Mouse (Mus musculus) spleen, postnatal 10 days (tissue): ENCODE measurements at regions not wholly inside any gene's neighbourhood (a gene's known extent, or its start where the extent isn't known, plus 50 kb on each side); places are given as distances from the start of the nearest gene placed in this dataset.

ENCODE experiments used
- DNase-seq, 2 experiments: peaks; one replicate each; pipeline ENCODE4 v3.0.0; 2021 to 2022; ENCODE audit warnings: low spot score in 2 of 2

DNA sequence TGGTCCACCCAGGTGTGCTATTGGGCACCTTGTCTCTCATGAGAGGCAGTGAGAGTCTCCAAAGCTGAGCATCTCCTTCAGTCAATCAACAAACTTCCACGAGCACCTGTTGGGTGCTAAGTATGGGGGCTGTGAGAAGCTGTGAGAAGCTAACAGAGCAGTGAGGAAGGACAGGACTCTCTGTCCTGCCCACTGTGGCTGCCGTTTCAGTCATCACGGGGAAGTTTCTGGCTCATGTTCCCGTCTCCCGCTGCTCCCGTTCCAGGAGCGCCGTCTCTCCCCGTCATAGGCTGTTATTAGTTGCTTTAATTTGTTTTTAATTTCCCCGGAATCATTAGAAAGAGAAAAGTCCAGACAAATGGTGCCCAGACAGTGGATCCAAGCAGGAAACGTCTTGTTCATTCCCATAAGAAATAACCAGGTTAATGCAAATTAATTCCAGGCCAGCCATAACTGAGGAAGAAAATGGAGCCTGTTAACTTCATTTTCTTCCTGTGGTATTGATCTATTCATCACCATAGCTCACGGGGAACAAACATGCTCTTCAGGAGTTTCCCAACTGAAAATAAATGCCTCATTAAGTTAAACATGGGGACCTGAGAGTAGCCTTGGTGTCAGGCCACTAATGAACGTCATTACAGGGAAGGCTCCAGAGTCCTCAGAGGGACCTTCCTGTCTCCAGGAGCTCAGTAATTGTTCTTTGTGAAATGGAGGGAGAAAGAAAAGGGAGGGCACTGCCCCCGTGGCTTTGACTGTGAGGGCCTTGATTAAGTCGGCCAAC, 70.3 kb downstream of the Matn1 start:
- DNase-seq: no peak

DNA sequence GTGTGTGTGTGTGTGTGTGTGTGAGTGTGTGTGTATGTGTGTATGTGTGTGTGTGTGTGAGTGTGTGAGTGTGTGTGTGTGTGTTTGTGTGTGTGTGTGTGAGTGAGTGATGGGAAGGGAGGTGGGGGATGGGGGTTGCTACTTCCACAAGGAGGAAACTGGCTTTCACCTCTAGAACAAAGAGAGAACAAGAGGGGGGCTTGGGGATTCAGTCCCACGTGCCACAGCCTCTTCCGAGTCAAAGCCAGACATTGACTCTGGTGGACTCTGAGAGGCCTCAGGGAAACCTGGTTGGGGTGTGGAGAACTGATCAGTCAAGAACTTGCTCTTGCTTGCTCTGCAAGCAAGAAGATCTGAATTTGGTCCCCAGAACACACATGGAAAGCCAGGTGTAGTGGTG, 71.0 kb downstream of the Matn1 start:
- DNase-seq: no peak

- DNase-seq: no peak
Measured at GRCm38 (mm10) chr4:131023601-131024000, 79.4 kb downstream of the Matn1 start.

GRCm38 (mm10) chr4:131036292-131036691, 92.1 kb downstream of the Matn1 start:
- DNase-seq: no peak

- no peak for DNase-seq
Measured at GRCm38 (mm10) chr4:131037179-131037578, 93.0 kb downstream of the Matn1 start.

GRCm38 (mm10) chr4:131039686-131040085, 95.5 kb downstream of the Matn1 start:
- DNase-seq: no peak

DNA sequence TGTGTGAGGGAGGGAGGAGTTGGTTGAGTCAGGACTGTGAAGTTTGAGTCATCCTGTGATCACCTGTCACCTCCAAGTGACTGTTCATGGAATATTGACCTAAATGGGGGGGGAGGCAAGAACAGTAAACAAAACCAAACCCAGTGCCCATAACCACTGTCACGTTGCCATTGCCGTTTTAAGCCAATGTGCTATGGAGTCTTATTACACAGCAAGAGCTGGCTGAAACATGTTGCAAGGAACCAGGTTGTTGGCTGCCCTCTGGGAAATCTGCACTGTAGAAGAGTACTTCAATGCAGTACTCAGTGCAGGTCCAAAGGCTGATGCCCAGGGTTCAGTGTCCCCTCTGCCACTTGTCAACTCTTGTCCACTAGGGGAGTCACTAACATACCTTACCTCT, 97.0 kb downstream of the Matn1 start:
- DNase-seq: no peak

DNA sequence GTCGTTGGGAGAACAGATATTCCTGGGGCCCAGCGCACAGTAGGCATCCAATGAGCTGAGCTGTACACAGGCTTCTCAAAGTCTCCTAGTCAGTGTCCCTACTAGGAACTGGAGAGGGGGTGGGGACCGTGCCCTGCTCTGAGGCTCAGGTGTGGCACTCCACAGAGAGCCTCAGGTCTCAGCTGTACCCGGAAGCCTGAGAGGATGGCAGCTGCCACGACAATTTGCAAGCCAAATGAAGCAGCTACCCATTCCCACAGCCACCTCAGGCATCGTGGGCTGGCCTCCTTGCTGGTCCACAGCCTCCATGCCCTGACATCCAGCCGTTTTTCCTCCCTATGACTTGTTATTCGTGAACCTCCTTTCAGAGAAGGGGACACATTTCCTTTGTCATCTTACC, 101.9 kb downstream of the Matn1 start:
- DNase-seq: no peak

- DNase-seq: no peak
Measured at GRCm38 (mm10) chr4:131046969-131047650, 102.9 kb downstream of the Matn1 start.

DNA sequence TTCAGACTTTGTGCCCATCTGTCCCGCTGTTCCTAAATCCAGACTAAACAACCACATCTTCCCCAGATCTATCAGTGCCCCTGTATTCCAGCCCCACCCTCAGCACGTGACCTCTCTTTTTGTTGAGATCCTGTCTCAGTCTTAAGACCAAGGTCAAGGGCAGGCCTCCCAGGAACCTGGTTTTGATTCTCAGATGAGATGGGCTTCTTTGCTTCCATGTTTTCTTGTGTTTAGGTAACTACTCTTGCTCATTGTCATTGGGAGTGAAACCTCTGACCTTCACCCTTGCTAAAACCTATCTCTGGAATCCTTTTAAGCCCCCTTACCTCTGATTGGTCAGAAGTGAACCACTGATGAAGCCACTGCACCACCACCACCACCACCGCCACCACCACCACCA, 112.1 kb downstream of the Matn1 start:
- DNase-seq: no peak

DNA sequence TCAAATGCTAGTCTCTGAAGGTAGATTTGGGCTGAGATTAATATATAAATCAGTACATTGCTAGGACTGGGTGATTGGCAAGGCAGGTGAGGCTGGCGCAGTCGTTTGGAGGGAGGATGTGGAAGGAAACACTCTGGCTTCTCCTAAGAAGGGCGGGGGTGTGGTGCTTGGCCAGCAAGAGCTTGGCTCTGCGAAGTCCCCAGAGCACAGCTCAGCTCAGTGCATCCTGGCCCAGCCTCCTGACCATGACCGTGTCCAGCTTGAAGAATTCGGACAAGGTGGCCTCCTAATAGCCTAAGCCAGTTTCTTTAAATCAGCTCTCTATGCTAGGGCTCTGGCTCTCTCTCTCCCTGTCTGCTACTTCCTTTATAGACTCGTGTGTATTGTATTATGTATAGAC, 115.4 kb downstream of the Matn1 start:
- DNase-seq: no peak

DNA sequence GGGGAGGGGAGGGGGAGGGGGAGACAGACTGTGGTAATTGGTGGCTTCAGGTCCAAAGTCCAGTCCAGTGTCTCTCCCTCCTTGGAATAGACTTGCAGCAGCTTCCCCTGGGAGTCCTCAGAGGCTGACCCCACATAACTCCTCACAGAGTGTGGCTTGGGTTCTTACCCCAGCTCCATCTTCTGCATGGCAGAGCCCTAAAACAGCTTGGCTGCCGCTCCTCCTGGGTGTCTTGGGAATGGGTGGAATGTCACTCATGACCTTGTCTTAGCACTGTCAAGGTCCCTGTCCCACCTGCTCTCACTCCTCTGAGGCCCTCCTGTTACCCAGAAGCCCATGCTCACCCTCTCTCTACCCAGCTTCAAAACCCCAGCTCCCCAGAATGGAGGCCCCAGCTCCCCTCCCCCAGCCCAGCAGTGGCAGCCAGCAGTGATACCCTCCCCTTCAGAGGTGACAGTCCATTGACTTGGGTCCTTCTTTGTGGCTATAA, 116.1 kb downstream of the Matn1 start:
- DNase-seq: no peak

- DNase-seq: no peak
Measured at GRCm38 (mm10) chr4:131060706-131061105, 116.5 kb downstream of the Matn1 start.

GRCm38 (mm10) chr4:131062592-131062991, 118.4 kb downstream of the Matn1 start:
- DNase-seq: no peak

- no peak for DNase-seq
Measured at GRCm38 (mm10) chr4:131066186-131066939, 122.2 kb downstream of the Matn1 start.

GRCm38 (mm10) chr4:131070566-131070965, 126.4 kb downstream of the Matn1 start:
- no peak for DNase-seq

- DNase-seq: no peak
Measured at GRCm38 (mm10) chr4:131072623-131073022, 128.4 kb downstream of the Matn1 start.

DNA sequence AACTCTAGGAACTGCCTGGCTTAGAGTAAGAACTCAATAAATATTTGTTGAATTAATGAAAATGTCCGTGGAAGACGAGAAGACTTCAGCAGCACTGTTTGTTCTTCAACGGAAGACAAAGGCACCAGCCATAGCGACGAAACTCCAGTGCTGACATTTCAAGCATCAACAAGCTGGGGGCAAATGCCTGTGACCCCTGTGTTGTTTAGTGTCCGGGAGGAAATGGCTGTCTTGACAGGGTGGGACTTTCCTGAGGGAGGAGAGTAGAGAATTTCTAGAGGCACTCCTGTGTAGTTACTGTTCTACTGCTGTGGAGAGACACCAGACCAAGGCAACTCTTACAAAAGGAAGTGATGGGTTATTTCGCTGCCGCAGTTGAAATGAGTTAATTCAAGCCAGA, 129.2 kb downstream of the Matn1 start:
- DNase-seq: no peak

GRCm38 (mm10) chr4:131075326-131075932, 131.2 kb downstream of the Matn1 start:
- DNase-seq: no peak

DNA sequence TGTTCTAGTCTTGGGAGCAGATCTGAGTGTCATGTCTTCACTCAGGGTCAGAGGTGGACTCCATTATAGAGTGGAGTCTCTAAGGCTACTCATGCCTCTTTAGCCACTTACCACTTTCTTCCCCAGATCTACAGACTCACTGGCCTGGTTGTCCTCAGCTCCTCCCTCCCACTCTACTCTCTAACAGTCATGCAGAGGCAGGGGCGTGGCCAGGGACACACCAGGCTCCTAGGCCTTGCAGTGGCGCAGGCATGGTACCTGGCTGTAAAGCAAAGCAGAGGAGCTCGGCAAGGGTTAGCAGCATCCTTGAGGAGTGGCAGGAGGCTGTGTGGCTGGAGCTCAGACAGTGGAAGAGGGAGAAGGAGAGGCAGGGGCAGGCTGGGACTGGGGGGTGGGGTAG, 132.4 kb downstream of the Matn1 start:
- no peak for DNase-seq

DNA sequence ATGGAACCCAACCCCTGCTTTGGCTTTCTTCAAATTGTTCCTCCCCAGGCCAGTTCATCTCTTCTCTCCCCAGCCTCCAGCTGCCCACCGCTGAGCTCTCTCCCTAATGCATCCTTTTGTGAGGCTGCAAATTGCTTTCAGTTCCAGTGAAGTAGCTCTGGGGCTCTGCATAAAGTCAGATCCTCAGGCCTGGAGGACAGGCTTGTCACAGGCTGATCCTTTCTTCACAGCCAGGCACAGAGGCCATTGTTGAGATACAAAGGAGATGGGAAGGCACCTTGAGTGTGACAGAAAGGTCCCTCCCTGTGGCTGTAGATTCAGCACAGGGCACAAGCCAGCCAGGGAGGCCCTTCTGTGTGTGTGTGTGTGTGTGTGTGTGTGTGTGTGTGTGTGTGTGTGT, 135.9 kb downstream of the Matn1 start:
- no peak for DNase-seq

DNA sequence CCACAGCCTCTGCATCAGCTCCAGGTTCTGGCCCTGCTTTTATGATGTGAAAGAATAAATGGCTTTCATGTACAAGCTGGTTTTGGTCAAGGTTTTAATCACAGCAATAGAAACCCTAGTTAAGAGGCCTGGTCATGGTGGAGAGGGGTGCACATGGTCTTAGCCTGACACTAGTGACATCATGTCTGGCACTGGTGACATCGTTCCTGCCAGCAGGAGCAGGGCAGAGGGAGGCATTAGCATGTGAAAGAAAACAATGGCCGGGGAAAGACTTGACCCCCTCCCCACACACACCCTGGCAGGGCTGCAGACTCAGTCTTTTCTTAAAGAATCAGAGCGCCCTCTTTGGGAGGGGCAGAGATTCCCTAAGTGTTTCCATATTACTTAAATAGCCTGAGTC, 139.2 kb downstream of the Matn1 start:
- no peak for DNase-seq
